Mouse (Mus musculus) heart, postnatal 0 days (tissue): Measurements from ENCODE around the gene 3110009E18Rik. TPM values are rescaled to one million over a fixed set of nuclear protein-coding genes. Genes with fewer than 3 reads are reported as not detected.

Source experiments
- ATAC-seq: fragments of 200-750 bp; cut with Nextera tagmentation; 2 replicates; pipeline ENCODE4 v1.8.0; 2017; ENCODE audit warnings: low read depth, moderate number of reproducible peaks, moderate library complexity; ENCODE audit not compliant: insufficient read depth
- DNase-seq: peaks from one replicate; pipeline ENCODE4 v3.0.0-alpha.2; 2016; ENCODE audit warnings: low spot score
- H3K27ac ChIP-seq: fragments of 300-500 bp; sonication (generic); 2 replicates; pipeline ENCODE4 v1.5.1; 2014; ENCODE audit warnings: low read depth, mild to moderate bottlenecking
- H3K27me3 ChIP-seq: fragments of 300-500 bp; sonication (generic); 2 replicates; pipeline ENCODE4 v1.6.1; 2014; ENCODE audit warnings: low read length, mixed read lengths; ENCODE audit not compliant: control insufficient read depth, insufficient read depth
- H3K36me3 ChIP-seq: fragments of 300-500 bp; sonication (generic); replicated peaks from 2 replicates; pipeline ENCODE4 v1.6.1; 2014; ENCODE audit warnings: low read length, mixed read lengths; ENCODE audit not compliant: control insufficient read depth, insufficient read depth
- H3K4me1 ChIP-seq: fragments of 300-500 bp; sonication (generic); 2 replicates; pipeline ENCODE4 v1.6.1; 2014; ENCODE audit warnings: antibody characterized with exemption; ENCODE audit not compliant: control insufficient read depth, insufficient read depth
- H3K4me2 ChIP-seq: fragments of 300-500 bp; sonication (generic); 2 replicates; pipeline ENCODE4 v1.6.1; 2014; ENCODE audit warnings: low read depth, mild to moderate bottlenecking, low read length, moderate library complexity
- H3K4me3 ChIP-seq: fragments of 300-500 bp; sonication (generic); 2 replicates; pipeline ENCODE4 v1.5.1; 2014; ENCODE audit warnings: low read depth, low read length
- H3K9ac ChIP-seq: fragments of 300-500 bp; sonication (generic); replicated peaks from 2 replicates; pipeline ENCODE4 v1.6.1; 2014; ENCODE audit warnings: low read depth, low read length, mixed read lengths
- H3K9me3 ChIP-seq: fragments of 300-500 bp; sonication (generic); replicated peaks from 2 replicates; pipeline ENCODE4 v1.6.1; 2016; ENCODE audit warnings: low read length; ENCODE audit not compliant: control insufficient read depth
- CTCF ChIP-seq: IDR thresholded peaks from 2 replicates; pipeline ENCODE4 v1.5.1; 2016; ENCODE audit warnings: antibody characterized with exemption, control low read depth, low read depth
- EP300 ChIP-seq: IDR thresholded peaks from 2 replicates; pipeline ENCODE4 v1.6.1; 2016; ENCODE audit warnings: antibody characterized with exemption, low read depth
- WGBS: fragments of 180-500 bp; shearing (Covaris S2); extraction: QIAGEN DNeasy Blood & Tissue Kit; methylation state at CpG from one replicate; pipeline ENCODE4 v1.1.7; 2014; 5-methylcytosine and 5-hydroxymethylcytosine counted together
- polyA plus RNA-seq: library from polyadenylated mRNA; unstranded; fragments of >200 nt; fragmentation: Nextera tagmentation; extraction: Ambion mirVana; gene quantifications from 2 replicates; pipeline ENCODE4 v1.2.1, GENCODE M21; 2015
- total RNA-seq: library from RNA; depleted of rRNA; stranded (reverse); fragments of >200 nt; gene quantifications from 2 replicates; pipeline ENCODE4 v1.2.3, GENCODE M21; 2014; ENCODE audit warnings: low replicate concordance

The 3110009E18Rik gene
- total and polyA plus RNA-seq, 2 experiments from 2014 or later = 11.3 to 11.5 TPM

DNA sequence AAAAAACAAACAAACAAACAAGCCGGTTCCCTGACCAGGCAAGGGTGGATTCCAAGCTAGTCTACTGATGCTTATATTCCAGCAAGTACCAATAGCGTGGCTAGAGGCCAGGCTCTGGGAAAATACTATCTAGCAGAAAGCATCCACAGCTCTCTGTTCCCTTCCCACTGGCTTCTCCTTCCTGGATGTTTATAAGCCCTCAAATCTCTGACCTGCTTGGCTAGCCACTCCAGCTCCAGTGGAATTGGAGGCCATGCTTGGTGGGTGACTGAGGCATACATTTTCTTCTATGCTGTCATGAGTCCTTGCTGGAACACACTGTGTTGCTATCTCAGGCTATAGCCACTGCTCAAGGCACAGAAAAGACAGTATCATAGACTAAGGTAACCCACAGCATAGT is 2.1 kb upstream of the 3110009E18Rik start:
- peak overlapping the region; percentile 42; the same call in 1 of the 2 replicates for H3K9ac ChIP-seq
- ATAC-seq (no peak), DNase-seq (no peak)
- peaks cover 24% of the 10 kb centered on the region for H3K4me1 ChIP-seq
- 90% methylated on average over 2 of the region's 2 CpGs for WGBS
- TF ChIP-seq EP300 (no peak), CTCF (no peak)
- no peaks in the 10 kb centered on the region for H3K27me3 ChIP-seq
- H3K9me3 ChIP-seq = no peaks in the 10 kb centered on the region
- peaks cover 43% of the 10 kb centered on the region for H3K36me3 ChIP-seq
- peak overlapping the region; percentile 77; the same call in 1 of the 2 replicates for H3K4me2 ChIP-seq
- H3K27ac ChIP-seq = 0 out of 2 replicates have a peak overlapping the region, but pooled peaks have one; percentile 95
- no peak overlapping the region for H3K4me3 ChIP-seq

DNA sequence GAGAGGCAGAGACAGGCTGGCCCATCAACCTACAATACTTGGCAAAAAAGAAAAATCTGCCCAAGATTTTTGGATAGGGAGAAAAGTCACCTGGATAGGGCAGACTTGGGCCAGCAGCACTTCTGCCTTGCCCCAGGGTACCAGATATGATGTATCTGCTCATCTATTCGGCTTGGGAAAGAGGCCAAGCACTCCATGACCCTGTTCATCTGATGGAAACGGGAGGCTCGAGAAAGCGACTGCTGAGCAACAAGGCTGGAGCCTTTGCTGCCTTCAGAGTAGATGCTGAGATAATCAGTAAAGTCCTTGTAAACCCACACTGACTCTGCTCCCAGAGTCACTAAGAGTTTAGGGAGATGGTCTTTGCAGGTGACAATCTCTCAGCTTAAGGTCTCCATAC is 1.6 kb upstream of the 3110009E18Rik start:
- Histone ChIP-seq H3K36me3 (peaks cover 38% of the 10 kb centered on the region), H3K27ac (peak overlapping the region; percentile 95), H3K9me3 (no peaks in the 10 kb centered on the region), H3K27me3 (no peaks in the 10 kb centered on the region), H3K9ac (peak overlapping the region; percentile 56; the same call in 1 of the 2 replicates), H3K4me2 (peak overlapping the region; percentile 77), H3K4me3 (peak overlapping the region; percentile 65), H3K4me1 (peaks cover 24% of the 10 kb centered on the region)
- TF ChIP-seq EP300 (no peak), CTCF (no peak)
- no peak for ATAC-seq
- 77% methylated on average over 4 of the region's 4 CpGs for WGBS
- no peak for DNase-seq

DNA sequence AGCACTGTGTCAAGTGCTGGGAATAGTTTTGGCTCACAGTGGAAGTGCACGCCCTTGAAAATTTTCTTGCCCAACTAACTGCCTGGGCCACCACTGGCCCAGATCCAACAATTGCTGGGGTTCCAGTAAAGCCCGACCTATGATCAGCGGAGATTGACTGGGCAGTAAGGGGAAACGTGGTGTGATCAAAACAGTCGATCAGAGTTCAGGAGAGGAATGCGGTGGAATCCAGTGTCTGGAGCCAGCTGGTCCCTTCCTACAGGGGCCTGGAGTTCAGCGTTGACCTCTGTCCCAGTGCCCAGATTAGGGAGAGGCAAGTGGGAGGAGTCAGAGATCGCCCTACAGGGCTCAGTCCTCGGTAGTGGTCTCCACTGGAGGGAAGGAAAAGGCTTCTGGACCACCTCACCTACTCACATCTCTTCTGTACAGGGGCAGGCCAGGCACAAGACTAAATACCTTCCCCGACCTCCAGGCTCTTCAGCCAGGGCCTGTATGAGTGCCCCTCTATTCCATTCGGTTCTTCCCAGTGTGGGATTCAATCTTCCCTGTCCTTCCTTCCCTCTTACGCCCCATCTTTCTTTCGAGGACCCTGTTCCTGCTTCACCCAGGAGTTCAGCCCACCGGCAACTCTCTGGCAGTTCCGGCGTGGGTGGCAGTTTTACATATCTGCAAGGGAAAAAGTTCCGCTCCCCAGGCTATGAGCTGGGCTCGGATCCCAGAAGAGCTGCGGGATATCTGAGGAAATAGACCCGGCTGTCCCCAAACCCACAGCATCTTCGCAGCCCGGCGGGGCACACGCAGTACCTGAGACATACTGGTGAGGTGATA is 632 bp upstream of the 3110009E18Rik start:
- no peaks in the 10 kb centered on the region for H3K9me3 ChIP-seq
- peaks cover 27% of the 10 kb centered on the region for H3K4me1 ChIP-seq
- 2% methylated on average over 24 of the region's 24 CpGs for WGBS
- H3K4me2 ChIP-seq = peak overlapping the region; percentile 77
- peak overlapping the region; percentile 65 for H3K4me3 ChIP-seq
- H3K27me3 ChIP-seq = no peaks in the 10 kb centered on the region
- TF ChIP-seq CTCF = no peak
- TF ChIP-seq EP300 = no peak
- peak overlapping the region; percentile 56 for H3K9ac ChIP-seq
- H3K27ac ChIP-seq = peak overlapping the region; percentile 95
- DNase-seq (peak; percentile 78), ATAC-seq (peak; percentile 74)
- peaks cover 28% of the 10 kb centered on the region for H3K36me3 ChIP-seq

DNA sequence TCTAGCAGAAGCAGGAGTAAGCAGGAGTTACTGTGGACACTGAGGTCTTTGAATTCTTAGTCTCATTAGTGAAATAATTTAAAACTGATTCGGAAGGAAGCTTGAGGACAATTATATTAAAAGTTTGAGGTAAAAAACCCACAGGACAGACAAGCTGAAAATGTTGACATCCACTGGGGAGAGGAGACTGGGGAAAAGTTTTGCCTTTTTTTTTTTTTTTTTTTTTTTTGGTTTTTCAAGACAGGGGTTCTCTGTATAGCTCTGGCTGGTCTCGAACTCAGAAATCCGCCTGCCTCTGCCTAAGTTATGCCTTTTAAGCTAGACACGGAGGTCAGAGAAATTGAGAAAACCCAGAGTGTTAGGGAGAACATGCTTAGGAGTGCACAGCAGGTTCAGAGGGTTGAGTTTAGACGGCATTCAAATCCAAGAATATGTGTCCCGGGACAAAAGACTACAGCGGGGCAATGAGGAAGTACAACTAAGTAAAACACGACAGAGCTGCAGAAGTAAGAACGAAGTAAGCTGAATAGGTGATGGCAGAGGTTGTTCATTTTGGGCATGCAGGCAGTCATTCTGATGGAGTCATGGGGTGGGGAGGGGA is 1.0 kb downstream of the 3110009E18Rik start:
- Histone ChIP-seq H3K4me3 (peak overlapping the region; percentile 65), H3K27ac (peak overlapping the region; percentile 95), H3K4me1 (peaks cover 15% of the 10 kb centered on the region), H3K36me3 (peaks cover 15% of the 10 kb centered on the region; the same call in 1 of the 2 replicates), H3K4me2 (peak overlapping the region; percentile 73), H3K9ac (peak overlapping the region; percentile 61), H3K9me3 (no peaks in the 10 kb centered on the region), H3K27me3 (no peaks in the 10 kb centered on the region)
- TF ChIP-seq EP300 (no peak), CTCF (no peak)
- DNase-seq (no peak), ATAC-seq (no peak)
- WGBS = 86% methylated on average over 9 of the region's 9 CpGs

DNA sequence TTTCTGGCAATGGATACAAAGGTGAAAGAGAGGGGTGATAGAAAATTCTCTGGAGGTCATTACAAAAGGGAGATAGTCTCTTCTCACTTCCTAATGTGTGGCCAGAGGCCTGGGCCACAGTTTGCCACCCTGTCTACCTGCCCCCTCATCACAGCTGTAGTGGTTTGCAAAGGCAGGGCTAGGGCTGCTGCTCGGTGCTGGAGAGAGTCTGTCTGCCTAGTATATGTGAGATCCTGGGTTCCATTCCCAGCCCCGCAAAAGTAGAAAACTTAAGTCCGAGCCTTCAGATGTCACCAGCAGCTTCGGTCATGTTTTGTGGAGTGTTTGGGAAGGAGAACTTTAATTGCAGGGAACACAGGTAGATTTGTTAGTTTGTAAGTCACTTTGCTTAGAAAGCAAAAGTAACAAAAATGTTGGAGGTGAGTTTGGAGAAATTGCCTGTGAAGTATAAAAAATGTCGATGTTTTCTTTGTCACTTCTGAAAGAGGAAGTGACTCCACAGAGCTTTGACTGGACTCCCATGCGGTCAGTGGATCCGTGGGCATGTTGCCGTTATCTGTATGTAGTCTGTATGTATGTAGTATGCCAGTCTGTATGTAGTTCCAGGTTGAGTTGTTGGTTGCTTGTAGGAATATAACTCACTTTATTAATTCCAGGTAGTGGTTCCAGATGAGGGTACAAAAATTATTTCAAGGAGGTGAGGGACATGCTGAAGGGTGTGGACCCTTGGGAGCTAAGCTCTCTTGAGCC is 1.8 kb downstream of the 3110009E18Rik start:
- H3K9ac ChIP-seq = no peak overlapping the region
- H3K4me3 ChIP-seq = no peak overlapping the region
- H3K36me3 ChIP-seq = peaks cover 14% of the 10 kb centered on the region; the same call in 1 of the 2 replicates
- H3K27me3 ChIP-seq = no peaks in the 10 kb centered on the region
- peaks cover 15% of the 10 kb centered on the region for H3K4me1 ChIP-seq
- no peak for TF ChIP-seq EP300
- TF ChIP-seq CTCF = no peak
- H3K9me3 ChIP-seq = no peaks in the 10 kb centered on the region
- WGBS = 89% methylated on average over 8 of the region's 8 CpGs
- H3K4me2 ChIP-seq = no peak overlapping the region
- no peak overlapping the region for H3K27ac ChIP-seq
- DNase-seq = no peak
- ATAC-seq = no peak
